Mouse (Mus musculus): ENCODE measurements around the gene Sprr2k.

DNA sequence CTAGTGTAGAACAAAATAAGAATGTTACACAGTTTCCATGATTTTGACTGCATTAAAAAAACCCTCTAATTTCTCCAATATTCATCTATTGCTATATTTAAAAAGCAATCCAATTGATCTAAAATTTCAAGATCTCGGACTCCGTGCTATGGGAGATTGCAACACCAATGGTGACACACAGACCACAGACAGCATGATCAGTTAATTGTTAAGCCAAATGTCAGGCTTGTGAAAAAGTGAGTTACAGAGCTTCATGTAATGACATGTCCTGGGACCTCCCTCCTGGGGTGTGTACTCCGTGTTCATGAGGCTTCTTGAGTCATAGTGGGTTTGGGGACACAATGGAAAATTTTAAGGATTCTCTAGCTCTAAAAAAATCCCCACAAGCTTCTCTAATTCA, 7.8 kb downstream of the Sprr2k start:
- TF ChIP-seq POLR2A (IDR thresholded peaks at IDR 0.05; ENCODE audit: low read depth, low read length), result no peak
- no peak for TF ChIP-seq CTCF (IDR thresholded peaks at IDR 0.05; ENCODE audit: extremely low read depth, insufficient read length, insufficient replicate concordance, low read depth, low read length)

All from small intestine, adult 2 months (tissue).